Mouse (Mus musculus): ENCODE data around the gene Olfr1393. TPM values are rescaled to one million over a fixed set of nuclear protein-coding genes. Genes with fewer than 3 reads are reported as not detected.
A peak's percentile ranks its signal among the peaks of the same experiment; 100 is the strongest.

Gene Olfr1393
- not detected in 2 replicates for polyA plus RNA-seq (2012; ENCODE audit: insufficient read depth, insufficient read length, low replicate concordance, missing spikeins)

DNA sequence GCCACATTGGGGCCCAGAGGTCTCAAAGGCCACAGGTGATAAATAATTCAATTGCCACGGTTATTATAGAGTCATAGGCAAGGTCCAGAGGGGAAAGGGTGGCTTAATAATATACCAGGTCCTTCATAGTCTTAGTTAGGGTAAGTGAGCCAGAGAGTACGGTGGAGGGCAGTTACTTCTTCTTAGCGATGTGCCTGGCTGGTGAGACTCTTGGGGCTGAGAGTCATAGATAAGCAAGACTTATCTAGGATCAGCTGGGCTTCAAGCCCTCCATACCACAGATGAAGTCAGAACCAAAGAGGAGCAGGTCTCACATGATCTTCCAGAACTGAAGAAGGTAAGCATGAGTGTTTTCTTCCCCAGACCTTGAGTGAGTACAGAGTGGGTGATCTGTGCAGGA lies at the start of gene Olfr1393:
Gene Olfr1393, plus strand, starts transcription at position 83 of the 400 bp plus-strand sequence.
- Histone ChIP-seq H3K27ac (ENCODE audit: insufficient read depth, low read depth, low read length) (no peak within 1 kb of the TSS), H3K4me1 (ENCODE audit: control insufficient read depth, insufficient read depth, low read length) (no peaks in the 10 kb centered on the region), H3K4me3 (ENCODE audit: insufficient read depth, low read depth, low read length) (no peak within 1 kb of the TSS)
- 82% methylated on average over 3 of the region's 3 CpGs for WGBS
- TF ChIP-seq CTCF (IDR thresholded peaks at IDR 0.05; ENCODE audit: insufficient read depth, low read depth, low read length) = no peak
- TF ChIP-seq POLR2A (IDR thresholded peaks at IDR 0.05; ENCODE audit: insufficient read depth, low read depth, low read length) = no peak

DNA sequence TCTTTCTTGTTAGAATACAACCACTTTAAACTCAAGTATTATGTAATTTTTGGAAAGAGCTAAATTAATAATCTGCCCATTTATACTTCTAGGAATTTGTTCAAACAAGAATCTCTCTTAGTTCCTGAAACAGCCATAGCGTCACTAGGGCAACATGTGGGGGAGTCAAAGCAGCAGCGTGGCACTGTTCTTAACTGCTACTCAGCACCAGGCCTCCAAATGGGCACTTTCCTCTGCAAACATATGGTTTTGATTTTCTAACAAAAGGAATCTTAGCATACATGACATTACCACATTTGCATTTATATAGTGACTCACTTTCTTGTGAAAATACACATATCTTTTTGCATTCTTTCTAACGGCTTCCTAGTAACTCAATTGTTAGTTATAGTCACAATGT lies 45.3 kb upstream of the Olfr1393 start:
- TF ChIP-seq POLR2A (IDR thresholded peaks at IDR 0.05; ENCODE audit: insufficient read depth, low read depth, low read length) (no peak), CTCF (IDR thresholded peaks at IDR 0.05; ENCODE audit: insufficient read depth, low read depth, low read length) (no peak)
- WGBS = 53% methylated on average over 3 of the region's 3 CpGs

DNA sequence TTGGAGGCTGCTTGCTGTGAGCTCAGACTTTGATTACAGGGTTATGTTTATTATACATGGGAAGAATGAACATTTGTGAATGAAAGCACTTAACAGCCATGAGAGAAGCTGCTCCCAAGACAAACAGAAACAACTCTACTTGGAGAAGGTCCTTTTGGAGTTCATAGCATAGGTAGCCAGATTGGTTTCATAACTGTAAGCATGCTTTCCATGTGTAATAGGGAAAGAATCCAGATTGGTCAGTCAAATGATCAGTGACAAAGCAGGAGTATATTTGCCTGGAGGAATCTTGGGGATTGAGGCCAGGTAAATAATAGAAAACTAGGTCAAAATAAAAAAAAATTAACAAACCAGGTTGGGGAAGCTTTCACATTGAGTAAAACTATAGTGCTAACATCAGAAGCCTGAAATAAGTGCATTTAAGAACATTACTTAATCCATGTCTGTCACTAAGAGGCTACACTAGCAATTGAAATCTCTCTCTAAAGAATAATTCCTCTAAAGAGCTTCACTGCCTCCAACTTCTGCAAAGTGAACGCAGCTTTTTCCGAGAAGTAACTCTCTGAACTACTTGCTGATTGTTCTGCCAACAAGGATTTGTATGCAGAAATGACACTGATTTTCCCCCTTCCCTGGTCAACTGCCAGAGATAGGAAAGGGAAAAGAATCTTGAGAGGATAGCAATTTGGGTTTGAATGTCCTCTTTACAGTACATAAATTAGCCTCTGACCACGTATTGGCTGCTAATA lies 42.5 kb upstream of the Olfr1393 start:
- no peak for TF ChIP-seq POLR2A (IDR thresholded peaks at IDR 0.05; ENCODE audit: insufficient read depth, low read depth, low read length)
- no peak for TF ChIP-seq CTCF (IDR thresholded peaks at IDR 0.05; ENCODE audit: insufficient read depth, low read depth, low read length)
- no peaks in the 10 kb centered on the region for H3K4me1 ChIP-seq (ENCODE audit: control insufficient read depth, insufficient read depth, low read length)
- WGBS = 51% methylated on average over 3 of the region's 3 CpGs
- H3K27ac ChIP-seq (ENCODE audit: insufficient read depth, low read depth, low read length) = no peak overlapping the region
- H3K4me3 ChIP-seq (ENCODE audit: insufficient read depth, low read depth, low read length) = no peak overlapping the region

More for the DNA sequence above, 45.3 kb upstream of the Olfr1393 start:
- Histone ChIP-seq H3K4me1 (ENCODE audit: control insufficient read depth, insufficient read depth, low read length) (no peaks in the 10 kb centered on the region), H3K27ac (ENCODE audit: insufficient read depth, low read depth, low read length) (no peak overlapping the region), H3K4me3 (ENCODE audit: insufficient read depth, low read depth, low read length) (no peak overlapping the region)

DNA sequence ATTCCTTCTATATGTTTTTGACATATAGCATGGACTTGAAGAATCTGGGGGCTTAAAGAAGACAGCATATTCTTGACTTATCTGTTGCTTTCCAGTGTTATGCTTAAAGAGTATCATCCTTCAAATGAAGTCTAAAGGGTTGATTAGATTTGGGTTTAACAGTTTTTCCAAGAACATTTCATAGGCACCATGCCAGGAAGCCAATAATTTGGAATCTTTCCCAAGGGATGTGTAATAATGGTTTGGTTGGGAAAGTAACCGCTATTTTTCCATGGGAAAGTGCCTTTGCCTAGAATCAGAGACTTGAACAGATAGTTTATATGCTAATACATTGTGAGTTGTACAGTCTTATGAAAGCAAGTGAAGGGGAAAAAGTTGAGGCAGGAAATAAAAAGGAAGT lies 41.2 kb upstream of the Olfr1393 start:
- WGBS = 48% methylated on average over 1 of the region's 1 CpGs
- Histone ChIP-seq H3K4me3 (ENCODE audit: insufficient read depth, low read depth, low read length) (no peak overlapping the region), H3K27ac (ENCODE audit: insufficient read depth, low read depth, low read length) (no peak overlapping the region), H3K4me1 (ENCODE audit: control insufficient read depth, insufficient read depth, low read length) (no peaks in the 10 kb centered on the region)
- TF ChIP-seq POLR2A (IDR thresholded peaks at IDR 0.05; ENCODE audit: insufficient read depth, low read depth, low read length) = no peak
- no peak for TF ChIP-seq CTCF (IDR thresholded peaks at IDR 0.05; ENCODE audit: insufficient read depth, low read depth, low read length)

DNA sequence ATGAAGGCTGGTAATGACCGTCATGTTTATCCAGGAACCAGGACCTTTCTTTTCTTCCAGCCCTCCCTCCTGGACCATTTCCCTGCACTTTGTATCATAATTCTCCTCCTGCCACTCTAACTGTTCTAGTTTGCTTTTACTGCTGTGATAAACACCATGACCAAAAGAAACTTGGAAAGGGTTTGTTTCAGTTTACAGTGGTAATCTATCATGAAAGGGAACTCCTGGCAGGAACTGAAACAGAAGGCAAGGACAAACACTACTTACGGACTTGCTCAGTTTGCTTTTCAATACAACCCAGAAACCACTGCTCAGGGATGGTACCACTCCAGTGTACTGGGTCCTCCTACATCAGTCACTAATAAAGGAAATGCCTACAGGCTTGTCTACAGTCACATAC lies 40.6 kb upstream of the Olfr1393 start:
- Histone ChIP-seq H3K4me3 (ENCODE audit: insufficient read depth, low read depth, low read length) (no peak overlapping the region), H3K27ac (ENCODE audit: insufficient read depth, low read depth, low read length) (no peak overlapping the region), H3K4me1 (ENCODE audit: control insufficient read depth, insufficient read depth, low read length) (no peaks in the 10 kb centered on the region)
- TF ChIP-seq POLR2A (IDR thresholded peaks at IDR 0.05; ENCODE audit: insufficient read depth, low read depth, low read length) = no peak
- no peak for TF ChIP-seq CTCF (IDR thresholded peaks at IDR 0.05; ENCODE audit: insufficient read depth, low read depth, low read length)
- 60% methylated on average over 2 of the region's 2 CpGs for WGBS

DNA sequence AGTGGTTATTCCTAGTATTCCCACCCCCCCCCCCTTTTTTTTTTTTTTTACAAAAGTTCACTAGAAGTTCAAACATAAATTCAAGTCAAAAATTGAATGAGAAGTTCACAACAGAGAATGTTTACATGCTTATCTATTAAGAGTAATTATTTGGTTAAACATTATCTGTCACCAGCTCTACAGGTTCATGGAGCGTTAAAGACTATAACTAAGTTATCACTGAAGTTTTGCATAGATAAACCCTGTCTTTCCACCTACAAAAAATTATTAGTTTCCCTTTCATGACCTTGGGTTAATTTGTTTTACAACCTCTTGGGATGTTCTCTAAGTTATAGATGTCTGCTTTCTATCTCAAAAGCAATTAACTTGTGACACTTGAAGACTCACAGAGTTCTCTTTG lies 37.8 kb upstream of the Olfr1393 start:
- H3K27ac ChIP-seq (ENCODE audit: insufficient read depth, low read depth, low read length) = no peak overlapping the region
- H3K4me3 ChIP-seq (ENCODE audit: insufficient read depth, low read depth, low read length) = no peak overlapping the region
- WGBS = 91% methylated on average over 1 of the region's 1 CpGs
- H3K4me1 ChIP-seq (ENCODE audit: control insufficient read depth, insufficient read depth, low read length) = peaks cover 3% of the 10 kb centered on the region
- TF ChIP-seq POLR2A (IDR thresholded peaks at IDR 0.05; ENCODE audit: insufficient read depth, low read depth, low read length) = no peak
- TF ChIP-seq CTCF (IDR thresholded peaks at IDR 0.05; ENCODE audit: insufficient read depth, low read depth, low read length) = no peak

DNA sequence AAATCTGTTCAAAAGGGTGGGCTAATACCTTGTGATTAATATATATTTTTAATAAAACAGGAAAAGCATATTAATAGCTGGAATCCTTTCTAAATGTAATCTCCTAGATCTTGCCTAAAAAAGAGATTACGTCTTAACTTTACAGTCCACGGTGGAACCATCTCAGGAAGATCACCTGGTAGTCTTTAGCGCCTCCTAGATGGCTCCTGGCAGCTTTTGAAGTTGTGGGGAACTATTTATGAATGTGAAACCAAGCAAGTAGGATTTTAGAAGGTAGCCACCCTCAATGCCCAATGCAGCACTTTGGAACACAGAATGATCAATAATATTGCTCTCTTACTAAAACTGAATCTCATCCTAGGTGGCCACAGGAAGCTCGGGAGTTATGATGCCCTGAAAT lies 37.2 kb upstream of the Olfr1393 start:
- Histone ChIP-seq H3K4me1 (ENCODE audit: control insufficient read depth, insufficient read depth, low read length) (peaks cover 6% of the 10 kb centered on the region), H3K27ac (ENCODE audit: insufficient read depth, low read depth, low read length) (no peak overlapping the region), H3K4me3 (ENCODE audit: insufficient read depth, low read depth, low read length) (no peak overlapping the region)
- no peak for TF ChIP-seq CTCF (IDR thresholded peaks at IDR 0.05; ENCODE audit: insufficient read depth, low read depth, low read length)
- TF ChIP-seq POLR2A (IDR thresholded peaks at IDR 0.05; ENCODE audit: insufficient read depth, low read depth, low read length) = no peak
- WGBS = 79% methylated on average over 4 of the region's 4 CpGs

DNA sequence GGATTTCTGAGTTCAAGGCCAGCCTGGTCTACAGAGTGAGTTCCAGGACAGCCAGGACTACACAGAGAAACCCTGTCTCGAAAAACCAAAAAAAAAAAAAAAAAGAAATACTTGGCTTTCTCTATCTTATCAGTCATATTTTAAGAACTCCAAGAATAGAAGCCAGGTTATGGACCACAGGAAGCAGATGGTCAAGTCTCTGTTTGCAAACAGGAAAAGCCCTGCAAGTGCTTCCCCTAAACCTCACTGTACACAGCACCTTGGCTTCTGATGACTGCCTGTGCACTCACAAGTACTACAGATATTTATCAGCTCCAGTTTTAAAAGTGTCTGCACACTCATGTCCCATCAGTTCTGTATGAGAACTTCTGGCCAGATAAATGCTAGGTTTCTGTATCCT lies 36.6 kb upstream of the Olfr1393 start:
- no peak overlapping the region for H3K4me3 ChIP-seq (ENCODE audit: insufficient read depth, low read depth, low read length)
- no peak overlapping the region for H3K27ac ChIP-seq (ENCODE audit: insufficient read depth, low read depth, low read length)
- WGBS = 89% methylated on average over 1 of the region's 1 CpGs
- H3K4me1 ChIP-seq (ENCODE audit: control insufficient read depth, insufficient read depth, low read length) = peaks cover 6% of the 10 kb centered on the region
- TF ChIP-seq POLR2A (IDR thresholded peaks at IDR 0.05; ENCODE audit: insufficient read depth, low read depth, low read length) (no peak), CTCF (IDR thresholded peaks at IDR 0.05; ENCODE audit: insufficient read depth, low read depth, low read length) (no peak)

DNA sequence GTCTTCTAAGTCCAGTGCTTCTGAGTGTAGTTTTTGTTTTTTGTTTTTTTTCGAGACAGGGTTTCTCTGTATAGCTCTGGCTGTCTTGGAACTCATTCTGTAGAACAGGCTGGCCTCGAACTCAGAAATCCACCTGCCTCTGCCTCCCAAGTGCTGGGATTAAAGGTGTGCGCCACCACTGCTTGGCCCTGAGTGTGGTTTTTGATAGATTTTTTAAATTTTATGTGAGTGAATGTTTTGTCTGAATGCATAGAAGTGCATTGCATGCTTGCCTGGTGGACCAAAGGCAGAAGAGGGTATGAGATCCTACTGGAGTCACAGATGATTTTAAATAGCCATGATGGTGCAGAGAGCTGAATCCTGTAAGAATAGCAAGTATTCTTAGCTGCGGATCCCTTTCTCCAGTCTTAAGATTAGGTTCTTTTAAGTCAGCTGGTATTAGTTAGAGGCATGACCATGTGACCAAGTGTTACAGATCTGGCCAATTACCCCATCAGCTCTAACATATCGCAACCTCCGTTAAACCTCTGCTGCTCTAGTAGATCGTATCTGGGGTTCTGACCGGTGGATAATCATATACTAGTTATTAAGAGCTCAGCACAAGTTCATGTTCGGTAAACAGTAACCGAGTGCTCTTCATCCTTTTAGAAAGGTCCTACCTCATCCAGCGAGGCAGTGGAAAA lies 35.0 kb upstream of the Olfr1393 start:
- TF ChIP-seq CTCF (IDR thresholded peaks at IDR 0.05; ENCODE audit: insufficient read depth, low read depth, low read length) (no peak), POLR2A (IDR thresholded peaks at IDR 0.05; ENCODE audit: insufficient read depth, low read depth, low read length) (no peak)
- H3K4me1 ChIP-seq (ENCODE audit: control insufficient read depth, insufficient read depth, low read length) = peaks cover 6% of the 10 kb centered on the region
- H3K4me3 ChIP-seq (ENCODE audit: insufficient read depth, low read depth, low read length) = peak overlapping the region; percentile 86
- peak overlapping the region; percentile 54 for H3K27ac ChIP-seq (ENCODE audit: insufficient read depth, low read depth, low read length)
- 17% methylated on average over 11 of the region's 11 CpGs for WGBS
